Mouse (Mus musculus): ENCODE data around the gene Cacna1a.

Gene Cacna1a

DNA sequence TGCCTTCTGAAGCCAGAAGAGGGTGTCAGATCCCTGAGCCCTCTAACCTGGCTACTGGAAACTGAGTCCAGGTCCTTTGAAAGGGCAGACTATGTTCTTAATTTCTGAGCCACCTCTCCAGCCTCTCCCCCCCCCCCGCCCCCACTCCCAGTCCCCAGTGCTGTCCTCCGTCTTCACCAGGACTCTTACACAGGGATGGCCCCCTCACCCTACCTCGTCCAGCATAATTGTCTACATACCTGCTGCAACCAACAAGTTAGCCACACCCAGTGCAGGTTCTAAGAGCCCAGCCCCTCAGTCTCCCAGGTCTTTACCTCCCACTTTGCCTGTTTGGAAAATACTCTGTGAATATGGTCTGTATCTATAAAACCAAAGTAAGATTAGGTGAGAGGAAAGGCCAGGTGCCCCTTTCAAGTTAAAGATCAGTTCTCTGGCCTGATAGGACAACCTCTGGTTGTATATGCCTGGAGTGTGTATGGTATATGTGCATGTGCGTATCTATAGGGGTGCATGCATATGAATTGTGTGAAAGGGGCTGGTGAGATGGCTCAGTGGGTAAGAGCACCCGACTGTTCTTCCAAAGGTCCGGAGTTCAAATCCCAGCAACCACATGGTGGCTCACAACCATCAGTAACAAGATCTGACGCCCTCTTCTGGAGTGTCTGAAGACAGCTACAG lies 252.5 kb downstream of the Cacna1a start:
- no peak for DNase-seq

DNA sequence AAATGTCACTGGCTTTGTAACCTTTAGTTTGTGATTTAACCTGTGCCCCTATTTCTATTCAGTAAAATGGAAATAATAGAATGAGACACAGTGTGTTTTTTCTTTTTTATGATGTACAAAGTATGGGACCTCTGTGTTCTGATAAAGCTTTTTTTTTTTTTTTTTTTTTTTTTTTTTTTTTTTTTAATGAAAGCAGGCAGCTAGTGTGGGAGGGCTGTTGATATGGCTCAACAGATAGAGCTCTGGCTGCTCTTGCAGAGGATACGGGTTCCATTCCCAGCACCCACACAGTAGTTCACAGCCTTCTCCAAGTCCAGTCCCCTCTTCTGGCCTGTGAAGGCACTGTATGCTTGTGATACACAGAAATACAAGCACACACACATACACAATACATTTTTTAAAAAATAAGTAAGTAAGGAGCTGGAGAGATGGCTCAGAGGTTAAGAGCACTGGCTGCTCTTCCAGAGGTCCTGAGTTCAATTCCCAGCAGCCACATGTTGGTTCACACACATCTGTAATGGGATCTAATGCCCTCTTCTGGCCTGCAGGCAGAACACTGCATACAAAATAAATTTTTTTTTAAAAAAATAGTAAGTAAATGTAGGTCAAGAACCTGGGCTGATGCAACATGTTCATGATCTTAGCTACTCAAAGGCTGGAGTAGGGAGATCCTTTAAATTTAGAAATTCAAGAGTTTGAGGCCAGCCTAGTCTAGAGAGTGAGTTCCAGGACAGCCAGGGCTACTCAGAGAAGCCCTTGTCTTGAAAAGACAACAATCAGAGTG lies 253.5 kb downstream of the Cacna1a start:
- DNase-seq = no peak

DNA sequence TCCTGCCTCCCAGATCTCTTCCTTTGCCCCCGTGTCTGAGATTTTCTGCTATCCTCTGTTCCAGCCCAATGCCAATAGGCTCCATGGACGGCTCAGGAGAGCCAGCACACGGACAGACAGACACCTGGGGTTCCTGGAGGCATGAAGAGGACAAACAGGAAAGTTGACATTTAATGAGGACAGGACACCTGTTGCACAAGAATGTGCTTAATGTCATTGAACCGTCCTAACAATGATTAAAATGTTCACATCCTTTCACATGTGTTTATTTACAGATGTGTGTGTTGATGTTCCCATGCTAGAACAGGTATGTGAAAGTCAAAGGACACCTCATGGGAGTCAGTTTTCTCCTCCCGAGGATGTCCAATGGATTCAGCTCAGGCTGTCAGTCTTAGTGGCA lies 254.8 kb downstream of the Cacna1a start:
- no peak for DNase-seq

DNA sequence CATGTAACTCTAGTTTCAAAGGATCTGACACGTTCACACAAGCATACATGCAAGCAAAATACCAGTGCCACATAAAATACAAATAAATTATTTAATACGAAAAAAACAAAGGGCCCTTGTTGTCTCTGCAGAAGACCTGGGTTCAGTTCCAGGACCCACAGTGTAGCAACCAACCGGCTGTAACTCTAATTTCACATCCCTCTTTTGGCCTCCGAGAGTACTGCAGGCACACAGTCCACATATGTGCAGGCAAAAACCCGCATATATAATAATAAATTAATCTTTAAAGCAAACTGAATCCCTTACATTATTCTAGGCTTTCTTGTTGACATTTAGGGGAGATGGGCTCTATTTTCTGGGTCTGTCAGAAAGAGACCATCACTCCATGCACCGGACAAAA lies 258.6 kb downstream of the Cacna1a start:
- DNase-seq = no peak

DNA sequence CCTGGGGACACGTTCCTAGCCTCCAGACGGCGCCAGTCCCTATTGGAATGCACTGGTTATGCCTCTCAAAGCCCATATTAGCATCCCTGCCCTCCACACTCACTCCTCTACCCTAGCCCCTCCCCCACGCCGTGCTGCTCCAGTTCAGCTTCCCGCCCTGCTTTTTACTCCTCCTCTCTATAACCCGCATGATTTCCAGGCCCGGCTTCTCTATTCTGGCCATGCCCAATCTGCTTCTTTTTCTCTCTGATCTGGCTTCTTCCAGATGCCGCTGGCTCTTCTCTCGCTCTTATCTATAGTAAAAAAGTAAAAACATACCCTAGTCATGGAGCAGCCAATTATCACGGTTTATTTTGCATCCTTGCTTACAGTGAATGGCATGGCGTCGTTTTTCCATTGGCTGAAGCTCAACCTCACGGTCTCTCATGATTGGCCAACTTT lies 259.2 kb downstream of the Cacna1a start:
- DNase-seq = peak in 1 of 2 experiments; percentile 53

DNA sequence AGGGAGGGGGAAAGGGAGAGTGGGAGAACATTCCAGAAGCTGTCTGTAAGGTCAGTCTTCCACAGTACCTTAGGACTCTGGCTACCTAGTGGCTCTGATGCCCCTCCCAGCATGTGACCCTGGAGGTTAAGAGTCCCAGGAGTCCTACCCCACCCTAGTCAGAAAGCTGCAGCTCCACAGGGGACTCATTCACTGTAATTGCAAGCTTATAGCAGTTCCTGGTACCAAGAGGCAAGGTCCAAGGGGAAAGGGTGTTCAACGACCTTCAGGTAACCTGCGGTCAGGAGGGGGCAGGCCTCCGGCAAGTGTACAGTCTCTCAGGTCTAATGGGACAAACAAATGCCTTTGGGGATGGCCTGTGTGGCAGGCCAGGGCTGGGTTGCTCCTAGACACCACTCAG lies 262.0 kb downstream of the Cacna1a start:
- peak in 1 of 2 experiments; percentile 17 for DNase-seq

DNA sequence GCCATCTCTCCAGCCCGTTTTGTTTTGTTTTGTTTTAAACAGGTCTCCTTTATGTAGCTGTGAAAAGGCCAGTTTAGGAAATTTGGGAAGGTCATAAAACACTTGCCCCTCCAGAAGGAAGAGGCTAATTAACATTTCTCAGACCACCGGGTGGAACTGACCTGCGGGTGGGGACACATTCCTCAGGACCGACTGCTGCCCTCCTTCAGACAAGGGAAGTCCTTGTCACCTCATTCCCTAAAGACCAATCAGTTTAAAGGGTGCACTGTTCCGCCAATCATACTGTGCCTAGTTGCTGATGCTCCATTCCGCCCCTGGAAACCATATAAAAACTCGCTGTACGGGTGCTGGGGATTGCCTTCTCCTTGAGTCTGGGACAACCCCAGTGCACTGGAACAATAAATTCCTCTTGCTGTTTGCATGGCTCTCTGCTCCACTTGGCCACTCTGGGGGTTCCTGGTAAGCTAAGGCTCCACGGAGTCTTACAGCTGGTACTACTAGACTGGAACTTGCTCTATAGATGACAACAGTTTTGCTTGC lies 264.9 kb downstream of the Cacna1a start:
- DNase-seq = no peak

DNA sequence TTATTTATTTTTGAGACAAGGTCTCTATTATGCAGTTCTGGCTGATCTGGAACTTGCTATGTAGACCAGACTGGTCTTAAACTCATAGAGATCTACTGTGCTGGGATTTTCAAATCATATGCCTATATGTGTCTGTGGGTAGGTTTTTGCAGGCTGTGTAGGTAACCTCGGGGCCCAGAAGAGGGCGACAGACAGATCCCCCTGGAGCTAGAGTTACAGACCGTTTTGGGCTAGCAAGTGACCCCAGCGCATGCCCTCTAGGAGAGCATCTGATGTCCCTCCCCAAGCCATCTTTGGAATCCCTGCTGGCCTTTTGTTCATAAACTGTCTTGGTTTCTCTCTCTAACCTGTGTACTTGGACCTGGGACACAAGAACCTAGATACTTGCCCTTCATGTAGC lies 266.4 kb downstream of the Cacna1a start:
- DNase-seq = no peak

DNA sequence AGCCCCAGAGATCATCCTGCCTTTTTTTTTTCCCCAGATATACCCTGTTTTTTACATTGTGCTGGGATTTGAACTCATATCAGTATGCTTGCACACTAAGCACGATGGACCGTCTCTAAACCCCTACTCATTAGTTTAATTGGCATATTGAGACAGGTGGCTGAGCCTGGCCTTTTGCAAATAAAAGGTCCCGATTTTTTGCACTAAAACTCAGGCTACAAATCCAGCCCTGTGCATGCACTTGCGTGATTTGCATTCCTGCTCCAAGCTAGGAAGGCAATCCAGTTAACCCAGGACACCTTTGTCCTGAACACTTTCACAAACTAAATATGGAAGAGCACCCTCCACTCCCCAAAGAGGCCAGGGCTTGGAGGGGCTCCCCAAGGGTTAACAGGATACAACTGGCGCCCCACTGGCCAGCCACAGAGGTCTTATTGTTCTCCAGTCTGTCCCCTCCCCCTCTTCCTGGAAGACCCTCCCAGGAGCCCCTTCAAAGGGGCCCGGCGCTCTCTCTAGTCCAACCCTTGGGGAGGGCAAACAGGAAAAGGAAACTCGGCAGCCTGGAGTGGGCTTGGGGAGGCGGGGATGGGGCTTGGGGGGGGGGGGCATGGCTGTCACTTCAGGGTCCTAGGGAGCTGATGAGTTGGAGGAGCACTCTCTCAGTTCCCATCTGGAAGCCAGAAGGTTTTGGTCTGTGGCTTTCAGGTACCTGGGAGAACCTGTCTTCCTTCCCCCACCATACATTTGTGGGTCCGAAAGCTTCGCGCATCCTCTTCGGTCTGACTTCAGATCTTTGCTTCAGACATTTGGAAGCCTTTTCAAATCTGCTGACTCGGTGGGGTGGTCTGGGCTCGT lies 267.3 kb downstream of the Cacna1a start:
- peak in 1 of 2 experiments; percentile 37 for DNase-seq

DNA sequence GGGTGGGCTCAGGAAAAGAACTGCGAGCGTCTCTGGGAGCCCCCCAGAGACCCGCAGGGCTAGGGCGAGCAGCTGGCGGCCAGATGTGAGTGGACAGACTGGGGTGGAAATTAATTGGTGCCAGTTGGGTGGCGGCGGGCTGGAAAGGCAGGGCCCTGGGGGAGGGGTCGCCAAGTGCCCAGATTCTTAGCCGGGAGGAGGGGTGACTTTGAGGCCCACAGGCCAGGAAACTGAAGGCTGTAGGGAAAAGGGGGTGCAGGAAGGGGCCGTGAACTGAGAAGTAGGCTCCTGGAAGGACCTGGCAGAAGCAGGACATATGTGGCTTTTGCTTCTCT lies 267.9 kb downstream of the Cacna1a start:
- peak in 1 of 2 experiments; percentile 33 for DNase-seq

DNA sequence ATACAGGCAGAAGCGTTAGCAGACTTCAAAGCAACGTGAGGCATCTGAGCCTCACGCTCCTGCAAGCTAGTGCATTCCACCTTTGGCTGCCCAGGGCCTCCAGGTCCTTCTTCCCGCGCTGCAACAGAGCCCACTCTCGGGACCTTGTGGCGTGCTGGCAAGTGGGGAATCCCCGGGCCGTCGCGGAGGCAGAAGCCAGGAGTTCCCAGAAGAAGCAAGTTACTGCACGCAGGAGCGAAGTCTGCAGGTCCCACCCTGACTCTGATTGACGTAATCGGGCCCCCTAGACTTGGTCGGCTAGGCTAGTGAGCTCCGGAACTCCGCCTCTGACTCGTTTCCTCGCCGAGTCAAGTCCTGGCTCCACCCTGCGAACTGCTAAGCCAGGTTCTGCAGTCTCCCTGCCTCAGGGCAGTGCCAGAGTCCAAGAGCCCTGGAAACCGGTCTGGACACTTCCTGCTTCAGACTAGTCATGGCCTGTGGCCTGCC lies 268.4 kb downstream of the Cacna1a start:
- DNase-seq = peak; percentile 91 to 96

DNA sequence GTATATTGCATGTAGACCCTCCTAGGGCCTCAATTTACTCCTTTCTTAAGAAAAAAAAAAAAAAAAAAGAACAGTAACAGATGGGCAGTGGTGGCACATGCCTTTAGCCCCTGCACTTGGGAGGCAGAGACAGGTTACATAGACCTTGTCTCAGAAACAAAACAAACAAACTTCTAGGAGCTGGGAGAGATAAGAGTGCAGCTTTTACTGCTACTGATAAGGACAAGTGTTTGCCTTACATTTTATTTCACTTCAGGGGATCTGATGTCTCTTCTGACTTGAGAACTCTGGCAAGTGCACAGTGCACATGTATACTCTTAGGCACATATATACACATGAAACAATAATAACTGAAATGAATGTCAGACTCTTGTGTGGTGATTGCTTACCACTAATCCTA lies 269.0 kb downstream of the Cacna1a start:
- no peak for DNase-seq

DNA sequence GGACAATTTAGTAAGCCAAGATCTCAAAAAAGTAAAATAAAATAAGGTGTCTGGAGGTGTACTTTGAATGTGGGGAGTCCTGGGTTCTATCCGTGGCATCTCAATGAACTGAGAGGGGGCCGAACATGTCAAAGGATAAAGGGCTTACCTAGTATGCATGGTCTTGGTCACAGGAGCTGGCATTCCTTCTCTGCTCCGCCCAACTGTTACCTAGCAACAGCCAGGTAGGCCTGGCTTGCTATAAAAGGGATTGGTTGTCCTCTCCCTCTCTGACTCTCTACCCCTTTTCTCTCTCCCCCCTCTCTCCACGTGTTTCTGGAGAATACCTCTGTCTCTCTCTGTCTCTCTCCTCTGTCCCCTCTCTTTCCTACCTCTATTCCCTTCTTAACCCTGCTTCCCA lies 269.4 kb downstream of the Cacna1a start:
- DNase-seq = peak in 1 of 2 experiments; percentile 32

DNA sequence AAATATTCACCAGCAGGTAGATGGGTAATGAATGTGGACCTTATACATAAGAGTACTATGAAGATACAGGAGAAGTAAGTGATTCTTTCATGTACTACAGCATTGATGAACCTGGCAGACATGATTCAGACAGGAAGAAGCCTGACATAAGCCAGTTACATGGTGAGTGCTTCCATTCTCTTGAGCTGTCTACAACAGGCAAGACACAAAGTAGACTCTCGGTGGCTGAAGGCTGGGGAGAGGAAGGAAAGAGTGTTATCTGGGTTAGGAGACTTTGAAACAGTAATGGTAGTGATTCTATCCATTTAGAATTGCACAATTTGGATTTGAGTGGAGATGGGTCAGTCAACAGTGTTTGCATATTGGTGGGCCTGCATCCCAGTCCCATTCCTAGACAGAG lies 270.7 kb downstream of the Cacna1a start:
- DNase-seq = no peak

DNA sequence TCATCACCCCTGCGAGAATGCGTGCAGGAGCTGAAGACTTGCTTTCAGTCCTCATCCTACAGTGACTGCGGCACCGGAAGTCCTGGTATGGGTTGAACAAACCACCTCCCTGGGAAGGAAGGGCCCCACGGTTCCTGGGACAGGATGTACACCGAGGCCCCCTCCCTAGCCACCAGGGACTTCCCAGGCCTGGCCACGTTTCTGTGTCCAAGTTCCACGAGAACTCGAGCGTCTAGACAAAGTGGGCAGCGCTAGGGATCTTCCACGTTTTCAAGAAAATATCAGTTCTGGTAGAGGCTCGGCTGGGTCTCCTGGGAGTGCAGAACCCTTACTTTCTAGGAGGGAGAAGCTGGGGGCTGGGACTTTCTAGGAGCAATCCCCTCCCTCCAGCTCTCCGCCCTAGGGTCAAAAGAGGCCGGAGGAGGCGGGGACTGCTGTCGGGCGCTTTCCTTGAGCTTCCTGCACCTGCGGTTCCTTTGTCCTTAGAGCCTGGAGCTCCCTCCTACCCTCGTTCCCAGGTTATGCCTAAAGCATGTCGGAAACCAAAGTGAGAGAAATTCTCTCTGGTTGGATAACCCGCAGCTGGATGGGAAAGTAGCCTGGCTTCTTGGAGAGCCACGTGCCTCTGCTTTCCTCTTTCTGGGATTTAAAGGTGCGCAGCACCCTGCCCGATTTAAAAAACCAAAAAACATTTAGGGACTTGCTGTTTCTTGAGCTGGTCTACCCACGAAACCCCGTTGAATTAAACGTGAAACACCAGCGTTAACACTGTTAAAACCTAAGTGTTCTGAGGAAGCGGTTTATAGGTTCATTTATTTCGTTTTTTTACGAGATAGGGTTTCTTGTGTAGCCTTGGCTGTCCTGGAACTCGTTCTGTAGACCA lies 271.9 kb downstream of the Cacna1a start:
- DNase-seq = peak; percentile 79 to 82

DNA sequence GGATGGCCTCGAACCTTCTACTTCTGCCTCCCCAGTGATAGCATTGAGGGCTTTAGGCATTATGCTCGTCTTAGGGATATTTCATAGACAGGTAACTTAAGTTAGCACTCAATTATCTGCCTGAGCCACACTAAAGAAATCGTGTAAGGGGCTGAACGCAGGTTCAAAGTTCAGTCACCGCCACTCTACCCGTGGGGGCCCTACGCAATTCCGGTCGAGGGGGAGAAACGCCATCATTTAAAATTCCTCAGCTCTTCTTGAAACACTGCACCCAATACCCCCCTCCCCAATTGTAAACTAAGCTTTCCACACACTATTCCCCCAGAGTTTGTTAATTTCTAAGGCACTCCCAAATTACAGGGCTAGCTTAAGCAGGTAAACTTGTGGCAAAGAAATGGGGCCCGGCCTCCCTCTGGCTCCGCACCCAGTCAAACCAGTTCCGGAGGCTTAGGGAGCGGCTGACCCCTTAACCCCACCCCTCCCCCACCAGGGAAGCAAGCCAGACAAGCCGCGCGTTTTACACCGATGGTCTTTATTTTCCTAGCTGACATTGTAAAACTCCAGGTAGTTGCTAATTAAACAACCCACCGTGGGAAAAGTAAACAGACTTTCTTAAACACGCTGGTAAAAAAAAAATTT lies 272.7 kb downstream of the Cacna1a start:
- DNase-seq = peak; percentile 78 to 89

DNA sequence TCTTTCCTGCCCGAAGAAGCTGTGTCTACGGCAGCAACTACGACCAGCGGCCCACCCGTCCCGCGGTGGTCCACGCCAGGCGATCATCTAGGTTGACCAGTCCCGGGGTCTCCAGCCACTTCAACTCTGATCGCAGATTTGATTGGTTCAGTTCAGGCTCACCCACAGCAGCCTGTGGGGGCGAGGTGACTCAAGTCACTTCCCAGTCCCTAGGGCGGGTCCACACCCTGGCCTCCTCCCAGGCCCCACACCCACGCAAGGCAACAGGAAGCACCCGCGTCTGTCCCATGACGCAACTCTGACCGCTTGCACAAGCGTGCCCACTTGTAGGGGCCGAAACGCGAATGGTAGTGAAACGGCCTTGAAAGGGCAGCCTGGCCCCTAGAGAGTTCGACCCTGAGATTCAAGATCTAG lies 273.2 kb downstream of the Cacna1a start:
- peak; percentile 91 to 94 for DNase-seq

DNA sequence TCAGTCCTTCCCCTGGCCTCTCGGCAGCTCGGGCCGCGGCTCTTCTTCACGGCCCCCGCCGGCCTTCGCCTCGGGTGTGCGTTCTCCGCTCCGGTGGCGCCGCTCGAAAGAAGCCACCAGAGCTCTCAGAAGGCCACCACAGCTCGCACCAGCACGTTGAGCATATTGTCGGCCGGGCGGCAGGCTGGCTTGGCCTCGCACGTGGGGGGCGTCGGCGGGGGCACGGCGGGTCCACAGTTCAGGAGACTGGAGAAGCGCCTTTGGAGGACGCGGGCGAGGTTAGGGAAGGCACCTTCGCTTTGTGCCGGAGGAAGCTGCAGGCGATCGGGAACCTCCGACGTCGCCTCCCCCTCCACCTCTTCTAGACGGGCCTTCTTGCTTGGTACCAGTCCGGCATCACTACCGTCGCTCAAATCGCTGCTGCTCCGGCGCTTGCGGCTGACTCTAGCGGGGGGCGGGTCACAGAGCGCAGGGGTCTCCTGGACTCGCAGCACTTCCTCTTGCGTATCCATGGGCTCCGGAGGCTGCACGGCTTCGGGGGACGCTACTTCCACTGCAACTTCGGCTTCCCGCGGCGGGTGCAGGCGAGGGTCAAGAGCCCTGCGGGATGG lies 273.8 kb downstream of the Cacna1a start:
- DNase-seq = peak in 1 of 2 experiments; percentile 69

DNA sequence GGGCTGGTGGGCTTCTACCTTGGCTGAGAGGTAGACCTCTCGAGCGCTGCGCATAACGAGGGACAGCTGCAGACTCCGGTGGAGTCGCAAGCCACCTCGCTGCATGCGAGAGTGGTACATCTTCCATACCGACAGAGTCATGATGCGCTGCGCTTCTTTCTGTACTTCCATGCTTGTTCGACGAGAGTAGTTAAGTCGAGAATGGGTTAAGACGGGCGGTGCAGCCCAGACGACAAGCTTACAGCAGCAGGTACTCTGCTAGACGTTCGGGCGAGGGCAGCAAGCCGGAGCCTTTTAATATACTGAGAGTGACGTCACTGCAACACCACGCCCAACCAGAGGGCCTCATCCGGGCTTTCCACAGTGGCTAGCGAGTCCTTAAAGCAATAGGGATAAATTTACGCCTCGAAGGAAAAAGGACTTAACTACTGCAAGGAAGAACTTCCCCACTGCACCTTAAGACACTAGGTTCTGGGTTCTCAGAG lies 274.4 kb downstream of the Cacna1a start, which contains the start of gene Ier2:
Gene Ier2, minus strand, starts transcription at position 272 of the 485 bp plus-strand sequence.
- DNase-seq = peak; percentile 96 to 98

DNA sequence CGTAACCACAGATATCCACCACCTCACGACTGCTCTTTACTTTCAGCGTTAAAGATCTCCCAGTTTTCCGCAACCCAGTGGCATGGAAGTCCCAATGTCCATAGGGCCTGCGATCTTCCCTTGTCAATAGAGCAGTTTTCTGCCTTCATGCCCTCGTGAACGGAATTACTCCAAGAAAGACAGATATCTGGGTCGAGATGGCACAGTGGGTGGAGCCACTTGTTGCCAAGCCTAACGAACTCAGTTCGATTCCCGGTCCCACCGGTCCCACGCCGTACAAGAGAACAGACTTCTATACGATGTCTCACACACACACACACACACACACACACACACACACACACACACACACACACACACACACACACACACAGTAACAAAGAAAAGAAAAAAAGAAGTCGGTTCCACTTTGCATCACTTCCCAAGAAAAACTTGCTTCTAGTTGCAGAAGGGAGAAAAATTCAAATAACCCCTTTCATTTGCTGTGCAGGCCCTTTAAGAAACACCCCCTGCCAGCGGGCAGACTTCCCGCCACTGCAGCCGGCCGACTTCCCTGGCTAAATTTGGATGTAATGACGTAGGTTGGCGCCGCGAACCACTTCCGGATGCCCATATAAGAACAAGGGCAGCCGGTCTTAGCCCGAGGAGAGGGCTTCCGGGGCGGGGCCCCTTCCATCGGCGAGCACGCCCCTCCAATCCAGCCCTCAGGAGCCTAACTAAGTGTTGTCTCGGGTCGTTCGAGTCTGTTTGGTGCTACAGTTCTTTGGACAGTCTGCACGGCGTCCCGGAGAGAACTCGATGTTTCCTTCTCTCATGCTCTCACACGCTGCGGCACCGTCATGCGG lies 275.5 kb downstream of the Cacna1a start:
- DNase-seq = peak; percentile 98 to 99
